ENCODE assay signal across 7 mouse cellular contexts in genomic region chr7:19024096-19024506, GRCm38 (mm10). TPM values are rescaled to one million over a fixed set of nuclear protein-coding genes. Genes with fewer than 3 reads are reported as not detected.
DNase-seq lines count a peak whose midpoint lies in the region; ATAC-seq and TF ChIP-seq lines count a peak whose summit lies in the region.

Gene Sympk (plus strand): TSS chr7:19024377.

- H3K4me1 ChIP-seq in embryonic facial prominence, embryonic 12.5 days, result peaks cover 22% of the 10 kb centered on the region
- peaks cover 8% of the 10 kb centered on the region; the same call in 1 of the 2 replicates for H3K4me1 ChIP-seq in kidney, adult 2 months (ENCODE audit: control insufficient read depth, insufficient read depth, low read length)
- H3K4me1 ChIP-seq in limb, embryonic 12.5 days (replicated peaks), result peaks cover 22% of the 10 kb centered on the region
- H3K4me1 ChIP-seq in midbrain, embryonic 15.5 days, result peaks cover 21% of the 10 kb centered on the region
- peaks cover 11% of the 10 kb centered on the region for H3K4me1 ChIP-seq in spleen, adult 2 months (ENCODE audit: control insufficient read depth, insufficient read depth, insufficient read length)

- no peaks in the 10 kb centered on the region for H3K9me3 ChIP-seq in embryonic facial prominence, embryonic 12.5 days
- no peaks in the 10 kb centered on the region for H3K9me3 ChIP-seq in limb, embryonic 12.5 days
- H3K9me3 ChIP-seq in midbrain, embryonic 15.5 days, result no peaks in the 10 kb centered on the region

- peak; percentile 92 for ATAC-seq in embryonic facial prominence, embryonic 12.5 days (ENCODE audit: insufficient number of reproducible peaks, insufficient read depth, low FRiP score, low TSS enrichment)
- peak; percentile 94 for ATAC-seq in limb, embryonic 12.5 days (ENCODE audit: insufficient number of reproducible peaks, insufficient read depth, low FRiP score, low TSS enrichment, low read depth)
- peak; percentile 96 for ATAC-seq in midbrain, embryonic 15.5 days (replicated peaks)

- peak; percentile 95 for DNase-seq in adrenal gland, postnatal 25 days
- DNase-seq in heart, adult 18-20 months, result peak; percentile 94 to 97
- peak; percentile 98 for DNase-seq in kidney, adult 2 months
- DNase-seq in spleen, adult 2 months (ENCODE audit: low read depth in 1 of 2, low spot score in 2 of 2), result peak; percentile 91 to 94

- no peak for TF ChIP-seq POLR2A in kidney, adult 2 months (IDR thresholded peaks at IDR 0.05; ENCODE audit: low read depth, low read length)
- peak; percentile 42; the same call in 1 of the 2 replicates for TF ChIP-seq POLR2A in spleen, adult 2 months (IDR thresholded peaks at IDR 0.05; ENCODE audit: low read depth, low read length)

- no peak for TF ChIP-seq CTCF in kidney, adult 2 months (conservative IDR thresholded peaks at IDR 0.05; ENCODE audit: insufficient read depth, insufficient read length, low read depth, low read length)
- no peak for TF ChIP-seq CTCF in spleen, adult 2 months (IDR thresholded peaks at IDR 0.05; ENCODE audit: extremely low read depth, insufficient read depth, insufficient read length, insufficient replicate concordance)

- H3K4me3 ChIP-seq in embryonic facial prominence, embryonic 12.5 days, result peak within 1 kb of the TSS; percentile 82
- H3K4me3 ChIP-seq in kidney, adult 2 months (ENCODE audit: insufficient read depth, low read depth, low read length), result peak within 1 kb of the TSS; percentile 90
- peak within 1 kb of the TSS; percentile 95 for H3K4me3 ChIP-seq in limb, embryonic 12.5 days (replicated peaks)
- peak within 1 kb of the TSS; percentile 83 for H3K4me3 ChIP-seq in midbrain, embryonic 15.5 days
- H3K4me3 ChIP-seq in spleen, adult 2 months (ENCODE audit: extremely low read depth, insufficient read depth, insufficient read length), result peak within 1 kb of the TSS; percentile 87

- H3K36me3 ChIP-seq in embryonic facial prominence, embryonic 12.5 days, result peaks cover 6% of the 10 kb centered on the region
- no peaks in the 10 kb centered on the region for H3K36me3 ChIP-seq in kidney, adult 2 months (ENCODE audit: control insufficient read depth, insufficient read depth, low read length)
- H3K36me3 ChIP-seq in limb, embryonic 12.5 days, result peaks cover 8% of the 10 kb centered on the region
- H3K36me3 ChIP-seq in midbrain, embryonic 15.5 days (replicated peaks), result peaks cover 4% of the 10 kb centered on the region; the same call in 1 of the 2 replicates
- peaks cover 4% of the 10 kb centered on the region; the same call in 1 of the 2 replicates for H3K36me3 ChIP-seq in spleen, adult 2 months (ENCODE audit: control insufficient read depth, insufficient read depth, low read length)

- H3K4me2 ChIP-seq in embryonic facial prominence, embryonic 12.5 days (replicated peaks), result peak within 1 kb of the TSS; percentile 90
- H3K4me2 ChIP-seq in limb, embryonic 12.5 days, result peak within 1 kb of the TSS; percentile 78
- peak within 1 kb of the TSS; percentile 61 for H3K4me2 ChIP-seq in midbrain, embryonic 15.5 days

- H3K27me3 ChIP-seq in embryonic facial prominence, embryonic 12.5 days, result peaks cover 40% of the 10 kb centered on the region
- H3K27me3 ChIP-seq in kidney, adult 2 months (replicated peaks; ENCODE audit: control insufficient read depth, insufficient read depth, low read length), result no peaks in the 10 kb centered on the region; the same call in 1 of the 2 replicates
- H3K27me3 ChIP-seq in limb, embryonic 12.5 days, result peaks cover 47% of the 10 kb centered on the region
- peaks cover 37% of the 10 kb centered on the region for H3K27me3 ChIP-seq in midbrain, embryonic 15.5 days (replicated peaks)
- peaks cover 10% of the 10 kb centered on the region for H3K27me3 ChIP-seq in spleen, adult 2 months (ENCODE audit: control insufficient read depth, insufficient read depth, low read length)

- under 1% methylated on average over 49 of the region's 50 CpGs for WGBS in embryonic facial prominence, embryonic 12.5 days
- WGBS in kidney, adult 2 months, result under 1% methylated on average over 50 of the region's 50 CpGs
- WGBS in limb, embryonic 12.5 days, result under 1% methylated on average over 37 of the region's 50 CpGs
- WGBS in midbrain, embryonic 15.5 days, result 1% methylated on average over 34 of the region's 50 CpGs
- WGBS in spleen, adult 2 months, result under 1% methylated on average over 50 of the region's 50 CpGs

- H3K9ac ChIP-seq in embryonic facial prominence, embryonic 12.5 days, result peak within 1 kb of the TSS; percentile 95
- H3K9ac ChIP-seq in limb, embryonic 12.5 days (replicated peaks), result peak within 1 kb of the TSS; percentile 91
- H3K9ac ChIP-seq in midbrain, embryonic 15.5 days, result peak within 1 kb of the TSS; percentile 84

- H3K27ac ChIP-seq in embryonic facial prominence, embryonic 12.5 days, result peak within 1 kb of the TSS; percentile 60; the same call in 1 of the 2 replicates
- H3K27ac ChIP-seq in kidney, adult 2 months (ENCODE audit: insufficient read depth, low read depth, low read length), result no peak within 1 kb of the TSS
- H3K27ac ChIP-seq in limb, embryonic 12.5 days, result peak within 1 kb of the TSS; percentile 72
- peak within 1 kb of the TSS; percentile 66 for H3K27ac ChIP-seq in midbrain, embryonic 15.5 days
- no peak within 1 kb of the TSS for H3K27ac ChIP-seq in spleen, adult 2 months (ENCODE audit: insufficient read depth, low read length)

RNA-seq across cellular contexts. Expression of gene Sympk, which starts in this region (rescaled TPM):
- total RNA-seq in adrenal gland, postnatal 25 days (2021), result 120 and 126 TPM in 2 replicates
- 51.8 and 56.5 TPM in 2 replicates for polyA plus RNA-seq in embryonic facial prominence, embryonic 12.5 days (2016; fragmentation: Nextera tagmentation; extraction: Ambion mirVana)
- 10 to 100 TPM; 85.2 to 93.9 TPM for total RNA-seq in heart, adult 18-20 months (2021)
- polyA plus RNA-seq in kidney, adult 2 months (2012; rRNA removed), result 59.8 and 68.9 TPM in 2 replicates
- polyA plus RNA-seq in limb, embryonic 12.5 days (2016; fragmentation: Nextera tagmentation; extraction: Ambion mirVana), result 51.9 and 56.0 TPM in 2 replicates
- polyA plus RNA-seq in midbrain, embryonic 15.5 days (2015; fragmentation: Nextera tagmentation; extraction: Ambion mirVana), result 30.6 and 32.7 TPM in 2 replicates
- polyA plus RNA-seq in spleen, adult 2 months (2012; rRNA removed), result 67.2 and 88.3 TPM in 2 replicates

Comparison
In these comparisons a context has a peak if more than half of its experiments do, and no peak if none do; other contexts are left out.
1. H3K27ac ChIP-seq: peak in embryonic facial prominence, embryonic 12.5 days (single experiment), limb, embryonic 12.5 days (single experiment) and midbrain, embryonic 15.5 days (single experiment); none in kidney, adult 2 months (single experiment) and spleen, adult 2 months (single experiment).
2. Peak in every context shown above with its lines, with median percentiles within 50 percentile points of each other: DNase-seq, ATAC-seq, H3K4me2 ChIP-seq, H3K4me3 ChIP-seq and H3K9ac ChIP-seq.